8 mouse cellular contexts compared by ENCODE assay signal in the genomic region with DNA sequence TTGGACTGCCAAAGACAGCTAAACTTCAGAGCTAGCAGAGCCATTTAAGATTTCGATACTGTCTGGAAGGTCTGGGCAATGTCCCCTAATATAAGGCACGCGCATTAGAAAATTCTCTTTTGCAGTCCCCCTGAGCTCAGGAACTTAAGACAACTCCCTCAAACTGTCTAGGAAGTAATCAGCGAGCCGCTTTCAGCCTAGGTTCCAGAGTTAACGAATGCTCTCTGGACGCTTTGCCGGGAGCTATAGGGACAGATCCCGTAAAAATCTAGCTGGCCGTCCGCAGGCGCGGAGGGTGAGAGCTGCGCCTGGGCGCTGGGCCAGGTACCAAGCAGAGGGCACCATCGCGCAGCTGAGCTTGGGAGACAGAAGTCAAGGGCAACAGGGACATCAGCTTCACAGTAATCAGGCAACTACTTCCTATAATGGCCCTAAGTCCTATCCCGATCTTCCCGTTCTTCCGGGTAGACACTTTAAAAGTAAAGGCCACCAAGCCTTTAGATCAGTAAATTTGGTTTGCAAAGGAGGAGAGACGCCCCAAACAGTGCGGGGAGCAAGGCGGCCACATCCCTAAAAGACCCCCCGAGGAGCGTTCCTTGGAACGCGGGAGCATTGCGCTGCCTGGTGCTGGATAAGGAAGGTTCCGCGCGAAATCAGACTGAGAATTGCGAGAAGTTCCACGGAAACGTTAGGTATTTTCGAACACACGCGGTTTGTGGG. TPM values are rescaled to one million over a fixed set of nuclear protein-coding genes. Genes with fewer than 3 reads are reported as not detected.
A peak's percentile ranks its signal among the peaks of the same experiment; 100 is the strongest.
DNase-seq lines count a peak whose midpoint lies in the region; ATAC-seq and TF ChIP-seq lines count a peak whose summit lies in the region.
"Had no signal": no experiment of that assay in that cellular context is flagged by ENCODE, and none has a peak within 500 bp of the region (broad histone marks: within the 10 kb centered on the region; RNA-seq: fewer than 3 reads in every experiment).

No protein-coding gene starts in this region.

- ATAC-seq in lung, embryonic 16.5 days (ENCODE audit: low read depth) = no peak
- peak; percentile 17; the same call in 1 of the 2 replicates for ATAC-seq in heart, embryonic 15.5 days (replicated peaks; ENCODE audit: insufficient number of reproducible peaks, insufficient read depth, low FRiP score, low read depth)
- no peak for ATAC-seq in liver, postnatal 0 days

- no peaks in the 10 kb centered on the region for H3K36me3 ChIP-seq in lung, embryonic 16.5 days (ENCODE audit: control insufficient read depth, insufficient read depth, low read length)
- H3K36me3 ChIP-seq in embryonic facial prominence, embryonic 10.5 days (replicated peaks) = no peaks in the 10 kb centered on the region
- H3K36me3 ChIP-seq in heart, embryonic 15.5 days = no peaks in the 10 kb centered on the region
- no peaks in the 10 kb centered on the region for H3K36me3 ChIP-seq in liver, postnatal 0 days (replicated peaks; ENCODE audit: insufficient read depth, low read length)

- no peak for TF ChIP-seq CTCF in liver, postnatal 0 days (IDR thresholded peaks at IDR 0.05; ENCODE audit: low read depth)

- H3K4me2 ChIP-seq in lung, embryonic 16.5 days (ENCODE audit: low read depth, low read length) = peak overlapping the region; percentile 13; the same call in 1 of the 2 replicates
- H3K4me2 ChIP-seq in heart, embryonic 15.5 days = peak overlapping the region; percentile 75
- peak overlapping the region; percentile 42 for H3K4me2 ChIP-seq in liver, postnatal 0 days (ENCODE audit: low read depth, low read length)

- H3K4me3 ChIP-seq in lung, embryonic 16.5 days (ENCODE audit: low read length) = 0 out of 2 replicates have a peak overlapping the region, but pooled peaks have one; percentile 2
- H3K4me3 ChIP-seq in embryonic facial prominence, embryonic 10.5 days = peak overlapping the region; percentile 36
- H3K4me3 ChIP-seq in heart, embryonic 15.5 days = peak overlapping the region; percentile 44
- H3K4me3 ChIP-seq in liver, postnatal 0 days (ENCODE audit: low read depth, low read length) = no peak overlapping the region

- no peak overlapping the region for H3K9ac ChIP-seq in lung, embryonic 16.5 days (ENCODE audit: low read length)
- H3K9ac ChIP-seq in heart, embryonic 15.5 days = peak overlapping the region; percentile 53
- H3K9ac ChIP-seq in liver, postnatal 0 days (replicated peaks) = no peak overlapping the region

- H3K27ac ChIP-seq in lung, embryonic 16.5 days (ENCODE audit: low read length) = no peak overlapping the region
- no peak overlapping the region for H3K27ac ChIP-seq in embryonic facial prominence, embryonic 10.5 days (replicated peaks)
- H3K27ac ChIP-seq in heart, embryonic 15.5 days = peak overlapping the region; percentile 93
- no peak overlapping the region for H3K27ac ChIP-seq in liver, postnatal 0 days (ENCODE audit: low read depth)

- WGBS in lung, embryonic 16.5 days = 2% methylated on average over 37 of the region's 37 CpGs
- under 1% methylated on average over 37 of the region's 37 CpGs for WGBS in embryonic facial prominence, embryonic 10.5 days
- 1% methylated on average over 37 of the region's 37 CpGs for WGBS in heart, embryonic 15.5 days
- WGBS in liver, postnatal 0 days (ENCODE audit: insufficient replicate concordance) = 3% methylated on average over 37 of the region's 37 CpGs

- H3K27me3 ChIP-seq in lung, embryonic 16.5 days (ENCODE audit: control insufficient read depth, insufficient read depth, low read depth, low read length) = peaks cover 87% of the 10 kb centered on the region
- peaks cover 100% of the 10 kb centered on the region for H3K27me3 ChIP-seq in embryonic facial prominence, embryonic 10.5 days (replicated peaks; ENCODE audit: low read depth, poor library complexity, severe bottlenecking)
- H3K27me3 ChIP-seq in heart, embryonic 15.5 days = peaks cover 14% of the 10 kb centered on the region; the same call in 1 of the 2 replicates
- H3K27me3 ChIP-seq in liver, postnatal 0 days (ENCODE audit: insufficient read depth, low read length) = peaks cover 89% of the 10 kb centered on the region

- H3K9me3 ChIP-seq in lung, embryonic 16.5 days (ENCODE audit: control insufficient read depth, low read length) = no peaks in the 10 kb centered on the region
- no peaks in the 10 kb centered on the region for H3K9me3 ChIP-seq in embryonic facial prominence, embryonic 10.5 days
- no peaks in the 10 kb centered on the region for H3K9me3 ChIP-seq in heart, embryonic 15.5 days (replicated peaks)
- H3K9me3 ChIP-seq in liver, postnatal 0 days (ENCODE audit: low read length) = no peaks in the 10 kb centered on the region

- DNase-seq in lung, postnatal 36 days = no peak
- peak; percentile 61 for DNase-seq in embryonic facial prominence, embryonic 10.5 days (ENCODE audit: low spot score)
- no peak for DNase-seq in liver, postnatal 0 days
- DNase-seq in natural killer cell, adult 2 months (ENCODE audit: low spot score in 2 of 2) = no peak
- DNase-seq in frontal cortex, postnatal 14 days (ENCODE audit: low spot score in 2 of 2) = no peak
- DNase-seq: kidney, postnatal 14 days had no signal

- TF ChIP-seq EP300 in liver, postnatal 0 days (IDR thresholded peaks at IDR 0.05; ENCODE audit: low read depth) = no peak

- H3K4me1 ChIP-seq in lung, embryonic 16.5 days (replicated peaks; ENCODE audit: control insufficient read depth, insufficient read depth, low read length) = peaks cover 14% of the 10 kb centered on the region
- peaks cover 37% of the 10 kb centered on the region for H3K4me1 ChIP-seq in embryonic facial prominence, embryonic 10.5 days
- H3K4me1 ChIP-seq in heart, embryonic 15.5 days (replicated peaks) = peaks cover 47% of the 10 kb centered on the region
- H3K4me1 ChIP-seq in liver, postnatal 0 days (ENCODE audit: insufficient read depth) = peaks cover 8% of the 10 kb centered on the region; the same call in 1 of the 2 replicates

RNA-seq across cellular contexts. Expression of gene Tbx20, which starts 3.2 kb away (rescaled TPM):
- 2.3 and 4.5 TPM in 2 replicates for polyA plus RNA-seq in lung, embryonic 16.5 days (2015; fragmentation: Nextera tagmentation; extraction: Ambion mirVana)
- 0.87 and 2.1 TPM in 2 replicates for polyA plus RNA-seq in embryonic facial prominence, embryonic 10.5 days (2016; fragmentation: Nextera tagmentation; extraction: Ambion mirVana)
- polyA plus RNA-seq in heart, embryonic 15.5 days (2015; fragmentation: Nextera tagmentation; extraction: Ambion mirVana) = 62.6 and 70.1 TPM in 2 replicates
- 0.44 and 0.58 TPM in 2 replicates for polyA plus RNA-seq in liver, postnatal 0 days (2015; fragmentation: Nextera tagmentation; extraction: Ambion mirVana)

Comparison
In these comparisons a context has a peak if more than half of its experiments do, and no peak if none do; other contexts are left out.
1. H3K4me2 ChIP-seq: peak in every context shown above with its lines; median percentile 75 in heart, embryonic 15.5 days; 42 in liver, postnatal 0 days; 13 in lung, embryonic 16.5 days.
2. RNA of gene Tbx20, which starts 3.2 kb away (polyA plus RNA-seq): 62.6 to 70.1 TPM in heart, embryonic 15.5 days; 2.3 to 4.5 TPM in lung, embryonic 16.5 days, 0.87 to 2.1 TPM in embryonic facial prominence, embryonic 10.5 days and 0.44 to 0.58 TPM in liver, postnatal 0 days; every median in the first group is over 10 times any median in the second.